Mouse (Mus musculus) hindbrain, embryonic 12.5 days (tissue): ENCODE results near the gene Bfsp1. TPM values are rescaled to one million over a fixed set of nuclear protein-coding genes. Genes with fewer than 3 reads are reported as not detected.

Experiments used
- ATAC-seq: fragments of 200-750 bp; cut with Nextera tagmentation; 2 replicates; pipeline ENCODE4 v1.8.0; 2017; ENCODE audit warnings: moderate TSS enrichment; ENCODE audit not compliant: low FRiP score
- H3K27ac ChIP-seq: fragments of 300-500 bp; sonication (generic); 2 replicates; pipeline ENCODE4 v1.5.1; 2016; ENCODE audit warnings: mild to moderate bottlenecking
- H3K27me3 ChIP-seq: fragments of 300-500 bp; sonication (generic); 2 replicates; pipeline ENCODE4 v1.6.1; 2016; ENCODE audit warnings: mild to moderate bottlenecking
- H3K36me3 ChIP-seq: fragments of 300-500 bp; sonication (generic); 2 replicates; pipeline ENCODE4 v1.6.1; 2016; ENCODE audit warnings: mild to moderate bottlenecking
- H3K4me1 ChIP-seq: fragments of 300-500 bp; sonication (generic); 2 replicates; pipeline ENCODE4 v1.6.1; 2016
- H3K4me2 ChIP-seq: fragments of 300-500 bp; sonication (generic); replicated peaks from 2 replicates; pipeline ENCODE4 v1.6.1; 2016; ENCODE audit warnings: mild to moderate bottlenecking
- H3K4me3 ChIP-seq: fragments of 300-500 bp; sonication (generic); 2 replicates; pipeline ENCODE4 v1.5.1; 2016; ENCODE audit warnings: mild to moderate bottlenecking
- H3K9ac ChIP-seq: fragments of 300-500 bp; sonication (generic); 2 replicates; pipeline ENCODE4 v1.6.1; 2016; ENCODE audit warnings: mild to moderate bottlenecking, moderate library complexity
- H3K9me3 ChIP-seq: fragments of 300-500 bp; sonication (generic); replicated peaks from 2 replicates; pipeline ENCODE4 v1.6.1; 2016; ENCODE audit warnings: mild to moderate bottlenecking
- whole genome bisulfite sequencing: fragments of 180-500 bp; shearing (Covaris S2); methylation state at CpG from one replicate; pipeline ENCODE4 v1.1.7; 2016; 5-methylcytosine and 5-hydroxymethylcytosine counted together
- polyA plus RNA-seq: library from polyadenylated mRNA; unstranded; fragments of >200 nt; fragmentation: Nextera tagmentation; extraction: Ambion mirVana; gene quantifications from 2 replicates; pipeline ENCODE4 v1.2.1, GENCODE M21; 2016

Gene Bfsp1
- polyA plus RNA-seq, 1 experiment from 2014 or later: 2.3 TPM

DNA sequence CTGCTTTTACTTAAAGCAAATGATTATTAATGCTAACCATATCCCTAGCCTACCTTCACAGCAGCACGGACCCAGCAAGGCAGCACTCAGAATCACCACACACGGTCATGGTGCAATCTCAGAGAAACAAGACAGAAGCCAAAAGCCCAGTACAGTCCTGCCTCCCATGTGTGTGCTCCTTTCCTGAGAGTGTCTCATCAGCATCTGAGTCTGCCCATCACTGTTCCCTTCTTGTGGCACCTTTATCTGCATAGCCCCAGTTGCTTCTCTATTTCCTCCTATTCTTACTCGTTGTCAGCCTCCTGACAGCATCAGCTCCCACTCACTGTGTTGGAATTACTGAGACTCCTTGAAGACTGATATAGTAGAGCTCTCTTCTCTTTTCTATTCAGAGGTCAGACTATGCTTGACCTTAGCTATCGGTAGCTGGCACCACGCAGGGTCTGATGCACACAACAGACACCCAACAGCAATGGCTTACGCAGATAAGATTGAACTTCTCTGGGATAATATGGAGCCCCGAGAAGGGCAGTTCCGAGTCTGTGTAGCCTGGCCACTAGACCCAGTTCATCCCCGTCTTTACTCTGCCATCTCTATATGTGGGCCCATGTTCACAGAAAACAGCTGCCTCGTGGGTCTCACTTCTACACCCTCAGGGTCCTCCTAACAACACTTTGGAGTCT is 19.8 kb upstream of the Bfsp1 start:
- H3K9me3 ChIP-seq: no peaks in the 10 kb centered on the region
- H3K27ac ChIP-seq: no peak overlapping the region
- no peak overlapping the region for H3K4me2 ChIP-seq
- no peak for ATAC-seq
- no peak overlapping the region for H3K9ac ChIP-seq
- no peaks in the 10 kb centered on the region for H3K27me3 ChIP-seq
- 79% methylated on average over 10 of the region's 10 CpGs for WGBS
- H3K4me3 ChIP-seq: no peak overlapping the region
- no peaks in the 10 kb centered on the region for H3K4me1 ChIP-seq
- H3K36me3 ChIP-seq: no peaks in the 10 kb centered on the region

DNA sequence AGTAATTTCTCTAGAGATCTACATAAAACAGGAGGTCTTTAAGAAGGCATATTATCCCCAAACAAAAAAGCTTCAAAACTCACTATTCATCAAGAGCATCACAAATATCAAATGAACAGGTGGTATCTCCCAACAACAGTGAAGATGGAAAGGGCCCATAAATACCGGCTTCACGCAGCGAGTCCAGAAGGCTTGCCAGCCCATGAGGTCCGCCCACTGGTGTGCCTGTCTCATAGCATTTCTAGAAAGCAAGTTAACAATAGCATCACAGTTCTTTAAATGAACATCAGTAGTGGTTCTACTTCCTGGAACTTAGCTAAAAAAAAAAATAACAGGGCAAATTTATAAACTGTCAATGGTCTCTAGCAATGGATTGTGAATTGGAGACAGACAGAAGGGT is 19.0 kb upstream of the Bfsp1 start:
- Histone ChIP-seq H3K27me3 (no peaks in the 10 kb centered on the region), H3K9ac (no peak overlapping the region), H3K27ac (no peak overlapping the region), H3K4me3 (no peak overlapping the region), H3K4me2 (no peak overlapping the region), H3K36me3 (no peaks in the 10 kb centered on the region), H3K9me3 (no peaks in the 10 kb centered on the region), H3K4me1 (no peaks in the 10 kb centered on the region)
- WGBS: 93% methylated on average over 4 of the region's 4 CpGs
- ATAC-seq: no peak

DNA sequence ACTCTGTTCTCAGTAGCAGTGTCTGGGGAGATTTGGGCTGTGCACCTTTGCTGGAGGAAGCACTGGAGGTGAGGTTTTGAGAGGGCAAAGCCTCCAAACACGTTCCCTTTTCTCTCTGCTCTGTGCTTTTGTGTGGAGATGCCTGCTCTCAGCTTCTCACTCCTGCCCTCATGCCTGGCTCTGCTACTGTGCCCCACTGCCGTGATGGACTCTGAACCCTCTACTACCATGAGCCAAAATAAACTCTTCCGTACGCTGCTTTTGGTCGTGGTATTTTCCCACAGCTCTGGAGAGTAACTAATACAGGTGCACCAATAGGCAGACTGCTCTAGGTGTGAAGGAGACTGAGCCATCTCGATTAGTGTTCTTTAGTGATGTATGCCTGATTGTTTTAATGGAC is 16.3 kb upstream of the Bfsp1 start:
- H3K36me3 ChIP-seq: no peaks in the 10 kb centered on the region
- no peaks in the 10 kb centered on the region for H3K9me3 ChIP-seq
- ATAC-seq: no peak
- H3K27ac ChIP-seq: no peak overlapping the region
- H3K9ac ChIP-seq: no peak overlapping the region
- 92% methylated on average over 6 of the region's 6 CpGs for WGBS
- no peak overlapping the region for H3K4me2 ChIP-seq
- H3K27me3 ChIP-seq: no peaks in the 10 kb centered on the region
- no peak overlapping the region for H3K4me3 ChIP-seq
- H3K4me1 ChIP-seq: no peaks in the 10 kb centered on the region

DNA sequence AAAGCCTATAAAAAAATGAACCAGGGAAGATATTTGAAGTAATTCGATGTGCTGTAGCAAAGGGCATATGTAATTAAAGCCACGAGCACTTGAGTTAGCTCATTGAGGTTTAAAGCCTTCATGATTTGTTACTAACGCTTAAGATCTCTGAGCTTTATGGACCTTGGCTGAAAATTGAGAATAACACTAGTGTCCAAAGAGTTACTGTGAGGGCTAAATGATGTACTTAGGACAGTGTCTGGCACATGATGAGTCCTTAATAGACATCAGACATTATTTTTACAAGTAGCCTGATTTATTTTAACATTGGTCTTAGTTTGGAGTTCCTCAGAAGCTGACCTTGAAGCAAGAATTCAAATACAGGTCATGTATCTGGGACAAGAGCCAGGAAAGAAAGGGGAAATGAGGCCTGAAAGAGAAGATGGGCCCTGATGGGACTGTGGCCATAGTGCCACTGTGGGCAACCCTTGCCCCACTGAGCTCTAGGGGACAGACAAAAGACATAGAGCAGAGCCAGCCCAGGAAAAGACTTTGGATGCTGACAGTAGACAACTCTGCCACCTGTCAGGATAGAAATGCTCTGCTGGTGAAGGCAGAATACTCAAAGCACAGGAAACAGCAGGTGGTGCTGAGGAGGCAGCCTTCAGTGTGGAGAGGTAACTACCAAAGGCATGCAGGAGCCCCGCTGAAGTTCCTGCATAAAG is 14.1 kb upstream of the Bfsp1 start:
- no peak for ATAC-seq
- WGBS: 75% methylated on average over 4 of the region's 4 CpGs
- Histone ChIP-seq H3K4me3 (no peak overlapping the region), H3K9me3 (no peaks in the 10 kb centered on the region), H3K4me2 (no peak overlapping the region), H3K27ac (no peak overlapping the region), H3K9ac (no peak overlapping the region), H3K4me1 (no peaks in the 10 kb centered on the region), H3K36me3 (no peaks in the 10 kb centered on the region), H3K27me3 (no peaks in the 10 kb centered on the region)

DNA sequence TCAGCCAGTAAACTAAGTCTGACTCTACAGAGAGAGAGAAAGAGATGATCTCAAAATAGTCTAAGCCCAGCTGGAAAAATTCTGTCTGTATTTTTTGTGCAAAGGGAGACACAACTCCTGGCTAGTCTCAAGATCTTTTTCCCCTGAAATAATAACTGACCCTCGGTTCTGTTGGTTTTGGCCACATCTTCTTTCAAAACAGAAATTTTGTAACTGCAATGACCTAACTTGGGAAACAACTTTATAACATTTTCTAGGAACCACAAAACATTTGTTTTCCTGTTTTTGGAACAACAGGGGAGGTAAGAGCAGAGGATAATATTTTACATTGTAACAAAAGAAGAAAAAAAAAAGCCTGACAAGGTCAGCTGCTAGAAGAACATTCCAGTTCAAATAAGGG is 13.1 kb upstream of the Bfsp1 start:
- Histone ChIP-seq H3K27ac (no peak overlapping the region), H3K36me3 (no peaks in the 10 kb centered on the region), H3K9ac (no peak overlapping the region), H3K4me2 (no peak overlapping the region), H3K9me3 (no peaks in the 10 kb centered on the region), H3K27me3 (no peaks in the 10 kb centered on the region), H3K4me1 (no peaks in the 10 kb centered on the region), H3K4me3 (no peak overlapping the region)
- no peak for ATAC-seq
- 63% methylated on average over 1 of the region's 1 CpGs for WGBS

DNA sequence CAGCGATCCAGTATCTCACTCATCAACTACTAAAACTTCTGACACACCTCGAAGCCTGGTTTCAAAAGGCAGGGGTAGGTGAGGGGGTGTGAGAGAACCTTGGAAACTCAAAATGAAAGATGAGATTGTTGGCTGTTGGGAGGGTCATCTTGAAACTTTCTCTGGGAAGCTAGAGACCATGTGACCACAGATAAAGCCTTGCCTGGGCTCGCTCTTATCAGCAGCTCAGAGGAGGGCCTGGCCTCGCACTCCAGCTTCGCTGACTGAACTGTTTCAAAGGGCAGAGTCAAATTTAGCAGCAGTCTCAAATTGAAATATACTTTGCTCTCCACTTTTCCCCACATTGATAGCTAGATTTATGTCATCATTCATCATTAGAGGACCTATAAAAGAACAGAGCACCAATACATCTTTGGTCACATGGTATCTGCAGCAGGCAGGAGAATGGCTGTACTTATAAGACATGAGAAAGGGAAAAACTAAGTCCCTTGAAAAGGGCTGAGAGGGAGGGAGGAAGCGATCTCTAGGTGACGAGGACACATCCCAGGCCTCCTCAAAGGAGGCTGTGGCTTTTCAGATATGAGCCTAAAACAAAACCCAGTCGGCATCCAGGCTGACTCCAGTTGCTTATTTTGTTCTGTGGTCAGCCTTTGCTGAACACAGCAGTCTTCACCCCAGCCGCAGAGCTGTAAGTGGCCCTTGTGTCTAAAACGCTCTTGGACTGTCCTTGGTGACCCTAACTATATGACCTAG is 8.1 kb upstream of the Bfsp1 start:
- H3K4me3 ChIP-seq: no peak overlapping the region
- 75% methylated on average over 10 of the region's 10 CpGs for WGBS
- ATAC-seq: no peak
- no peaks in the 10 kb centered on the region for H3K36me3 ChIP-seq
- no peak overlapping the region for H3K27ac ChIP-seq
- no peak overlapping the region for H3K9ac ChIP-seq
- H3K4me2 ChIP-seq: no peak overlapping the region
- no peaks in the 10 kb centered on the region for H3K27me3 ChIP-seq
- no peaks in the 10 kb centered on the region for H3K4me1 ChIP-seq
- H3K9me3 ChIP-seq: no peaks in the 10 kb centered on the region

DNA sequence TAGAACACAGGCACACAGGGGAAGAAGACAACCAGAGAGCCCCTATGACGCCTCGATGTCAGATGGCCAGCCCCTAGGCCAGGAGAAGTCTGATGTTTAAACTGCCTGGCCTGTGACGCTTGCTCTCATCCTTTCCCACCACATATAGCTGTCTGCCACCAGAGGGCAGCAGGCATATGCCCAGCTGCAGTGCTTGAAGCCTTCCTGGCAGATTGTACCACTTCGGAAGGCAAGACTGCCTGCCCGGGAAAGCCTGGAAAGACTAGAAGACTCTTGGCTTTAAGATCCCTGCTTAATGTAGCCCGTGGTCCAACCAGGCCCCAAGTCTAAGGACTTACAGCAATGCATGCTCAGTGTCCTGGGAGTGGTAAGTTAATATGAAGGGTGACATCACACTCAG is 4.4 kb upstream of the Bfsp1 start:
- ATAC-seq: peak; percentile 21; the same call in 1 of the 2 replicates
- Histone ChIP-seq H3K36me3 (no peaks in the 10 kb centered on the region), H3K27ac (no peak overlapping the region), H3K9me3 (no peaks in the 10 kb centered on the region), H3K4me1 (peaks cover 3% of the 10 kb centered on the region; the same call in 1 of the 2 replicates), H3K9ac (no peak overlapping the region), H3K27me3 (0 out of 2 replicates have a peak, but pooled peaks cover 3% of the 10 kb centered on the region), H3K4me2 (no peak overlapping the region), H3K4me3 (no peak overlapping the region)
- 10% methylated on average over 6 of the region's 6 CpGs for WGBS

DNA sequence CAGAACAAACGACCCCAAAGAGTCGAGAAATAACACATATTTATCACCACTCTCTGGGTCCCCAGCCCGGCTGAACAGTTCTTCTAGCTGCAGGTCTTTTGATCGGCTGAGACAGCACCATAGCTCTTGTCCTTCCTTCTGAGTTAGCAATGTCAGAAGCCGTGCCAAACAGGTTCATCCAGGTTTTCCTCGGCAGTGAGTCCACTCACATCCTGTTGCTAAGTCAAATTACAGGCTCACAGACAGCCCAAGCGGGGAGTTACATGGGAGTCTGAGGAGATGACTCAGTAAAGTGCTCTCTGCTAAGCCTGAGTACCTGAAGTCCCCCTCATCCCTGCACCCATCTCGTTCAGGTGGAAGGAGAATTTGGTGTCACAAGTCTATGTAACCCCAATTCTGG is 1.6 kb upstream of the Bfsp1 start:
- Histone ChIP-seq H3K9me3 (no peaks in the 10 kb centered on the region), H3K4me2 (no peak overlapping the region), H3K4me1 (peaks cover 3% of the 10 kb centered on the region; the same call in 1 of the 2 replicates), H3K36me3 (no peaks in the 10 kb centered on the region), H3K27me3 (peaks cover 9% of the 10 kb centered on the region; the same call in 1 of the 2 replicates), H3K9ac (no peak overlapping the region), H3K27ac (no peak overlapping the region), H3K4me3 (no peak overlapping the region)
- 72% methylated on average over 8 of the region's 8 CpGs for WGBS
- no peak for ATAC-seq

DNA sequence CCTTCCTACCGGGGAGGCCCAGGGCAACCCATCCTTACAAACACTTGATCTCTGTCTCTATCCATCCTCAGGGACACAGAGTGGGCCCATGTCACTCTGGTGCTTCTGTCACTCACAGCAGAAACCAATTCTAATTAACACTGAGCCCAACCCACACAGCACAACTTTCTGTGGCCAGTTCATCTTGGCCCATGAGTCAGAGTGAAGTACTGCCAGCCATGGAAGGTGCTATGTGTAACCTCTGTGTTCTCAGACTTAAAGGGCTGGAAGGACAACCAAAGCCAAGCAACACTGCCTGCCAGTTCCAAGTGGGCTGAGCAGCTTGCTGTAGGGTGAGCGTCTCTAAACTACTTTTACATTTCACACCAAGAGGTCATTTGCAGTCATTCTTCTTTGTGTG is 3.8 kb downstream of the Bfsp1 start:
- peaks cover 6% of the 10 kb centered on the region; the same call in 1 of the 2 replicates for H3K27me3 ChIP-seq
- no peaks in the 10 kb centered on the region for H3K9me3 ChIP-seq
- 79% methylated on average over 2 of the region's 2 CpGs for WGBS
- no peak for ATAC-seq
- no peak overlapping the region for H3K4me2 ChIP-seq
- no peak overlapping the region for H3K9ac ChIP-seq
- H3K36me3 ChIP-seq: no peaks in the 10 kb centered on the region
- H3K4me1 ChIP-seq: peaks cover 3% of the 10 kb centered on the region; the same call in 1 of the 2 replicates
- H3K4me3 ChIP-seq: no peak overlapping the region
- H3K27ac ChIP-seq: no peak overlapping the region

DNA sequence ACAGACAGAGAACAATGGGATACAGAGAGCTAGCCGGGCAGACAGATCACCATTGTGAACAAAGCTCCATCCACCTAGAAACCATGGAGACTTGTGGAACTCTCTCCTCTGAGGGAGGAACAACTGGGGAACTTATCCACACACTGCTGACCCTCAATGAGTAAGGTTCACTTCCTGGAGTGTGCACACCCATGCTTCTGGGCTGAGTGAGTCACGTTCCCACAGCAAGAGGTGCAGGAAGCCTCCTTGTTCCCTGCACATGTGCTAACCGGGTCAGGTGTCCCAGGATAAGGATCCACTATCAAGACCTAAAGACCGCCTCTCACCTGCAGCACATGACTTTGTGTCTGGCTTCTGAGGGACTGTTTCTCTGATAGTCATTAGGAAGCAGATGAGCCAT is 9.5 kb downstream of the Bfsp1 start:
- Histone ChIP-seq H3K27ac (no peak overlapping the region), H3K9ac (no peak overlapping the region), H3K9me3 (no peaks in the 10 kb centered on the region), H3K4me3 (no peak overlapping the region), H3K4me1 (no peaks in the 10 kb centered on the region), H3K4me2 (no peak overlapping the region), H3K36me3 (no peaks in the 10 kb centered on the region), H3K27me3 (no peaks in the 10 kb centered on the region)
- 0 out of 2 replicates have a peak, but pooled peaks have one; percentile 22 for ATAC-seq
- WGBS: 74% methylated on average over 4 of the region's 4 CpGs

DNA sequence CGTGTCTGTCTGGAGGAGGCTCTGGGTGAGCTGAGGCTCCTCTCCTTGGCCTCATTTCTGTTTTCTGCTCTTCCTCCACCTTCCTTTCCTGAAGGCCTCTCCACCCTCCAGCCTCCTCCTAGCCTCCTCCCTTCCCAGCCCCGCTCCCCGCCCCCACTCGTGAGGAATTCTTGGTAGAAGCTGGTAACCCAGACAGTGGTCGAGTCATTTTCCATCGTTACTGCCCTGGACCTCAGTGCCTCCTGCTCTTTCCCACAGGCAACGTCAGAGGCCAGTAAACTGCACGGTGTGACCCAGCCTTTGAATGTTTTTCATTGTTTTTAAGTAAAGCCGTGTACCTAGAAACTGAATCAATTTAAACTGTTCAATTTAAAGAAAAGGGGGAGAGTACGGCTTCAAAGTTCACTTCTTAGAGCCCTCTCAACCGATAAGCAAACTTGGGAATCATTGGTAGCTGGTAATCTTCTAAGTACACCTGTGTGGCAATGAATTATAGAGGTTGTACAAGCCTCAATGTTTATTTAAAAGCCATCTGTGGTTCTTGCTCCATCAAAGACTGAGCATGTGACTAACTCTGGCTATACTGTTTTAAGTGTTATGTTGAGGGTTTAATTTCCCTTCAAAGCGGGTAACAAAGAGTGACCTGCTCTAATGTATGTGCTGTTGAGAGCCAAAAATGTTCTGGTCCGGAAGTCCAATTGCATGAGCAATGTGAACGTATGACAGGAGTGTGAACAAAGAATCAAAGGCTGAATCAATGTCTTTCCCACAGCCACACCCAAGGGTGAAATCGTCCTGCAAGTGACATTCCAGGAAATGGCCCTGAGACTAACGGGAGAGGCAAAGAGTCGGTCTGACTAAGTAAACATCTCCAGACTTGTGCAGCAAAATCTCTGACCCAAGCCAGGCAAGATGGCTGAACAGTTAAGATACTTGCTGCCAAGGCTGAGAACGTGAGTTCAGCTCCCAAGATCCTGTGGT is 10.4 kb downstream of the Bfsp1 start:
- Histone ChIP-seq H3K9me3 (no peaks in the 10 kb centered on the region), H3K27me3 (no peaks in the 10 kb centered on the region), H3K36me3 (no peaks in the 10 kb centered on the region), H3K4me3 (no peak overlapping the region), H3K9ac (no peak overlapping the region), H3K27ac (no peak overlapping the region), H3K4me2 (no peak overlapping the region), H3K4me1 (no peaks in the 10 kb centered on the region)
- 68% methylated on average over 18 of the region's 18 CpGs for WGBS
- ATAC-seq: no peak
